Mouse (Mus musculus) ES-Bruce4 (cell line): ENCODE measurements around the gene Ugt2a2. TPM values are rescaled to one million over a fixed set of nuclear protein-coding genes. Genes with fewer than 3 reads are reported as not detected.
"Not testable (repeated sequence)": the region's sequence is repeated elsewhere in the genome, so short reads cannot be mapped to it uniquely, and the experiment has no call there.

ENCODE experiments used
- H3K27ac ChIP-seq: 2 replicates; pipeline ENCODE4 v1.5.1; 2012; ENCODE audit warnings: low read length, inconsistent platforms; ENCODE audit not compliant: insufficient read depth
- H3K27me3 ChIP-seq: 2 replicates; pipeline ENCODE4 v1.6.1; 2012; ENCODE audit warnings: mild to moderate bottlenecking, low read length, inconsistent platforms; ENCODE audit not compliant: control insufficient read depth, poor library complexity, insufficient read depth, severe bottlenecking
- H3K36me3 ChIP-seq: 2 replicates; pipeline ENCODE4 v1.6.1; 2012; ENCODE audit warnings: inconsistent platforms, mild to moderate bottlenecking, low read length, moderate library complexity; ENCODE audit not compliant: control insufficient read depth, poor library complexity, insufficient read depth, severe bottlenecking
- H3K4me1 ChIP-seq: one replicate; pipeline ENCODE4 v1.8.1; 2011; ENCODE audit warnings: low read length; ENCODE audit not compliant: control insufficient read depth, insufficient read depth
- H3K4me3 ChIP-seq: 2 replicates; pipeline ENCODE4 v1.5.1; 2011; ENCODE audit warnings: low read depth, mild to moderate bottlenecking, low read length
- H3K9ac ChIP-seq: 2 replicates; pipeline ENCODE4 v1.6.1; 2012; ENCODE audit warnings: low read depth, mild to moderate bottlenecking, inconsistent platforms; ENCODE audit not compliant: poor library complexity, severe bottlenecking
- H3K9me3 ChIP-seq: replicated peaks from 2 replicates; pipeline ENCODE4 v1.6.1; 2012; ENCODE audit warnings: mild to moderate bottlenecking, low read length, inconsistent platforms; ENCODE audit not compliant: control insufficient read depth, poor library complexity, insufficient read depth, severe bottlenecking
- CTCF ChIP-seq: IDR thresholded peaks from one replicate; pipeline ENCODE4 v1.8.1; 2011; ENCODE audit warnings: low read depth, low read length
- EP300 ChIP-seq: IDR thresholded peaks from 2 replicates; pipeline ENCODE4 v1.6.1; 2011; ENCODE audit warnings: low read depth, low read length; ENCODE audit not compliant: insufficient read depth
- POLR2A ChIP-seq: IDR thresholded peaks from one replicate; pipeline ENCODE4 v1.8.1; 2011; ENCODE audit warnings: low read length; ENCODE audit not compliant: insufficient read depth
- polyA plus RNA-seq: library from polyadenylated mRNA; stranded (reverse); fragments of >200 nt; gene quantifications from 2 replicates; pipeline ENCODE4 v1.2.4, GENCODE M21; 2011; ENCODE audit warnings: low read depth; ENCODE audit not compliant: missing spikeins, insufficient read depth, insufficient read length

Gene Ugt2a2
- polyA plus RNA-seq, 1 experiment: not detected

DNA sequence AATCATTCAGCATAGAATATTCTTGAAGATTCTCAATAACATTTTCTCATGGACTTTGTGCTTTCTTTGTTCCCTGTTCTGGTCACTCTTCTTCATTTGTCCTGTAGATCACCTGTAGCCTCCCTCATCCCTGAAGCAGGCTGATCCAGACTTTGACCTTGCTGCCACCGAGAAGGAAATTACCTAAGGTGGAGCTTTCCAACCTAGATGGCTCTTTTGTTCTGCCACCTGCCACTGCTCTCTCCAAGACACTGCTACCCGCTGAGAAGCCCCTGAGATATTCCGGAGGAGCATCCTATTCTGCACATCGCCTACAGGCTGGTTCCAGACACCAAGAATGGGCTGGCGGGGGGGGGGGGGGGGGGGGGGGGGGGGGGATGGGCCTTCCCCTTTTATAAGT lies 29.5 kb downstream of the Ugt2a2 start:
- H3K4me1 ChIP-seq, H3K27ac ChIP-seq, H3K36me3 ChIP-seq, H3K27me3 ChIP-seq, H3K4me3 ChIP-seq, H3K9me3 ChIP-seq, H3K9ac ChIP-seq: not testable (repeated sequence)
- TF ChIP-seq EP300: peak; percentile 65; the same call in 1 of the 2 replicates

DNA sequence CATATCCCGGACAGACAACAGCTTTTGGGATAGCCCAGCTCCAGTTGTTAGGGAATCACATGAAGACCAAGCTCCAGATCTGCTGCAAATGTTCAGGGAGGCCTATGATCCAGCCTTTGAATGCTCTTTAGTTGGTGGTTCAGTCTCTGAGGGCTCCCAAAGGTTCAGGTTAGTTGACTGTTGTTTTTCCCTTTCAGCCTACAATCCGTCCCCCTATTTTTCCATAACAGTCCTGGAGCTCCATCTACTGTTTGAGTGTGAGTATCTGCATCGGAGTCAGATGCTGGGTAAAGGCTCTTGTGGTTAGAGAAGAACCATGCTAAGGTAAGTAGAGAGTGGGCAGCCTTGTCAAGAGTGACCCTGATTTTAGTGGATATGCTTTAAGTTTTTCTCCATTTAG lies 45.8 kb downstream of the Ugt2a2 start:
- H3K27ac ChIP-seq: no peak overlapping the region
- no peaks in the 10 kb centered on the region for H3K36me3 ChIP-seq
- no peaks in the 10 kb centered on the region for H3K4me1 ChIP-seq
- H3K27me3 ChIP-seq: no peaks in the 10 kb centered on the region
- no peak overlapping the region for H3K9ac ChIP-seq
- TF ChIP-seq CTCF: no peak
- TF ChIP-seq EP300: no peak
- TF ChIP-seq POLR2A: no peak
- no peaks in the 10 kb centered on the region; the same call in 1 of the 2 replicates for H3K9me3 ChIP-seq
- no peak overlapping the region for H3K4me3 ChIP-seq

DNA sequence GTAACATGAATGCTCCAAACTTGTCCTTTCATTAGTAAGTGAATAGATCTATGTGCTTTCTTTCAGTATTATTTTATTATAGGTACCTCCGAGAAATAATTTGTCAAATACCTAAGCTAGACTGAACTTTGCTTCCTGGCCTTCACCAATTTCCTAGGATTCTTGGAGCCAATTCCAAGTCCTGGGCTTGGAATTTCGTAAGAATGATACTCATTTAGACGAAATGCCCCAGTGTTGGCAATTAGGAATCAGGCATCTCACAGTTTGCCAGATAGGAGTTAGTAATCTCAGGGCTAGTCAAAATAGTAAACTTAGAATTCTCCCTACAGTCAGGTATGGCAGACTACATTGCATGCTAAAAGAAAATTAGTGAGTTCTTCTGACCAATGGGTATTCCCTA lies 56.4 kb downstream of the Ugt2a2 start:
- Histone ChIP-seq H3K9me3 (no peaks in the 10 kb centered on the region), H3K36me3 (no peaks in the 10 kb centered on the region), H3K27me3 (no peaks in the 10 kb centered on the region), H3K9ac (no peak overlapping the region), H3K27ac (no peak overlapping the region), H3K4me3 (no peak overlapping the region), H3K4me1 (no peaks in the 10 kb centered on the region)
- TF ChIP-seq CTCF: no peak
- TF ChIP-seq EP300: no peak
- TF ChIP-seq POLR2A: no peak

DNA sequence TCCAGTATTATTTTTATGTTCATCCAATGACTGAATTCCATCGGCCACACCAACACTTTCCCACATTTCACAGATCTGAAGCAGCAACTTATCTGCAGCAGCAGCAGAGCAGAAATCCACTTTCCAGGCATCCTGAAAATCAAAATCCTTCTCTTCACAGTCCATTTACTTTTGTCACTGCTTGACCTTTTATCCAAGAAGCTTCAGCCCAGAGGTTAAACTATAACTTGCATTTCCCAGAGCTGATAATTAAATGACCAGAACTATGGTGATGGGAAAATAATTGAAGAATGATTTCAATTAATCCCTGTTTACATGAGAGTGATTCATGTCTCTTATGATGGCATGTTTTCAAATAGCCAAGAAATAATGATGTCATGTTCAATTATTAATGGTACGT lies 58.0 kb downstream of the Ugt2a2 start, which contains the start of gene Ugt2b38:
Ugt2b38 (minus strand) TSS at position 163 of the 400 bp plus-strand sequence.
- H3K4me1 ChIP-seq, H3K9ac ChIP-seq, H3K27me3 ChIP-seq, H3K27ac ChIP-seq, H3K36me3 ChIP-seq, H3K9me3 ChIP-seq, H3K4me3 ChIP-seq: not testable (repeated sequence)

Other genes starting within 250 kb of the Ugt2a2 start
- gene Ugt2b37, start 227.5 kb downstream of the Ugt2a2 start, polyA plus RNA-seq: not detected in 2 replicates
- gene Ugt2a3, start 145.1 kb downstream of the Ugt2a2 start, polyA plus RNA-seq: not detected in 2 replicates
- gene Ugt2b38, start 58.1 kb downstream of the Ugt2a2 start, polyA plus RNA-seq: not detected in 2 replicates
- gene Gm43638, start 4.5 kb upstream of the Ugt2a2 start, polyA plus RNA-seq: not detected in 2 replicates
- gene Ugt2a1, start 8.6 kb upstream of the Ugt2a2 start, polyA plus RNA-seq: not detected in 2 replicates
- gene Sult1b1, start 55.9 kb upstream of the Ugt2a2 start, polyA plus RNA-seq: not detected in 2 replicates
- gene Sult1d1, start 86.8 kb upstream of the Ugt2a2 start, polyA plus RNA-seq: not detected in 2 replicates
- not detected in 2 replicates for gene Sult1e1, start 109.3 kb upstream of the Ugt2a2 start, polyA plus RNA-seq
- not detected in 2 replicates for gene Csn1s1, start 183.9 kb upstream of the Ugt2a2 start, polyA plus RNA-seq
- not detected in 2 replicates for gene Csn2, start 217.4 kb upstream of the Ugt2a2 start, polyA plus RNA-seq